Mouse (Mus musculus) hindbrain, embryonic 14.5 days (tissue): ENCODE measurements around the gene Cacnb1. TPM values are rescaled to one million over a fixed set of nuclear protein-coding genes. Genes with fewer than 3 reads are reported as not detected.

Experiments used
- ATAC-seq: fragments of 200-750 bp; cut with Nextera tagmentation; 2 replicates; pipeline ENCODE4 v1.8.0; 2017; ENCODE audit warnings: moderate number of reproducible peaks, mild to moderate bottlenecking, moderate TSS enrichment, moderate library complexity; ENCODE audit not compliant: low FRiP score
- DNase-seq: peaks from one replicate; pipeline ENCODE4 v3.0.0-alpha.2; 2015; ENCODE audit warnings: low spot score
- H3K27ac ChIP-seq: fragments of 300-500 bp; sonication (generic); 2 replicates; pipeline ENCODE4 v1.5.1; 2014; ENCODE audit warnings: mild to moderate bottlenecking, moderate library complexity
- H3K27me3 ChIP-seq: fragments of 300-500 bp; sonication (generic); 2 replicates; pipeline ENCODE4 v1.6.1; 2014; ENCODE audit warnings: mild to moderate bottlenecking, low read length, mixed read lengths; ENCODE audit not compliant: control insufficient read depth, insufficient read depth
- H3K36me3 ChIP-seq: fragments of 300-500 bp; sonication (generic); replicated peaks from 2 replicates; pipeline ENCODE4 v1.6.1; 2014; ENCODE audit not compliant: control insufficient read depth, insufficient read depth
- H3K4me1 ChIP-seq: fragments of 300-500 bp; sonication (generic); replicated peaks from 2 replicates; pipeline ENCODE4 v1.6.1; 2014; ENCODE audit warnings: antibody characterized with exemption, low read length, mixed read lengths; ENCODE audit not compliant: control insufficient read depth, insufficient read depth
- H3K4me2 ChIP-seq: fragments of 300-500 bp; sonication (generic); replicated peaks from 2 replicates; pipeline ENCODE4 v1.6.1; 2014; ENCODE audit warnings: mild to moderate bottlenecking, moderate library complexity
- H3K4me3 ChIP-seq: fragments of 300-500 bp; sonication (generic); replicated peaks from 2 replicates; pipeline ENCODE4 v1.5.1; 2014; ENCODE audit warnings: mild to moderate bottlenecking, low read length
- H3K9ac ChIP-seq: fragments of 300-500 bp; sonication (generic); 2 replicates; pipeline ENCODE4 v1.6.1; 2014
- H3K9me3 ChIP-seq: fragments of 300-500 bp; sonication (generic); 2 replicates; pipeline ENCODE4 v1.6.1; 2016; ENCODE audit warnings: low read length; ENCODE audit not compliant: control insufficient read depth
- WGBS: fragments of 180-500 bp; shearing (Covaris S2); extraction: QIAGEN DNeasy Blood & Tissue Kit; methylation state at CpG from one replicate; pipeline ENCODE4 v1.1.7; 2014; 5-methylcytosine and 5-hydroxymethylcytosine counted together
- polyA plus RNA-seq: library from polyadenylated mRNA; unstranded; fragments of >200 nt; fragmentation: Nextera tagmentation; extraction: Ambion mirVana; gene quantifications from 2 replicates; pipeline ENCODE4 v1.2.1, GENCODE M21; 2014

The Cacnb1 gene
- polyA plus RNA-seq, 1 experiment from 2014 or later: 40.0 TPM

- ATAC-seq (no peak), DNase-seq (no peak)
- Histone ChIP-seq H3K27me3 (no peaks in the 10 kb centered on the region), H3K4me1 (peaks cover 20% of the 10 kb centered on the region), H3K27ac (no peak overlapping the region), H3K4me3 (no peak overlapping the region), H3K4me2 (no peak overlapping the region), H3K9me3 (no peaks in the 10 kb centered on the region), H3K9ac (no peak overlapping the region), H3K36me3 (peaks cover 35% of the 10 kb centered on the region)
- WGBS: 57% methylated on average over 5 of the region's 5 CpGs
Observed at GRCm38 (mm10) chr11:98030701-98031442, 8.0 kb upstream of the Cacnb1 start.

- Histone ChIP-seq H3K36me3 (peaks cover 35% of the 10 kb centered on the region), H3K9me3 (no peaks in the 10 kb centered on the region), H3K4me1 (peaks cover 22% of the 10 kb centered on the region), H3K9ac (peak overlapping the region; percentile 95), H3K4me3 (peak overlapping the region; percentile 87), H3K27ac (no peak overlapping the region), H3K27me3 (no peaks in the 10 kb centered on the region), H3K4me2 (peak overlapping the region; percentile 83)
- DNase-seq (no peak), ATAC-seq (no peak)
- WGBS: 25% methylated on average over 7 of the region's 7 CpGs
Observed at GRCm38 (mm10) chr11:98027785-98028184, 5.0 kb upstream of the Cacnb1 start.

GRCm38 (mm10) chr11:98027297-98027688 lies 4.5 kb upstream of the Cacnb1 start:
- no peak for DNase-seq
- ATAC-seq: peak; percentile 5; the same call in 1 of the 2 replicates
- H3K27ac ChIP-seq: peak overlapping the region; percentile 92; the same call in 1 of the 2 replicates
- H3K4me1 ChIP-seq: peaks cover 22% of the 10 kb centered on the region
- peak overlapping the region; percentile 87 for H3K4me3 ChIP-seq
- H3K4me2 ChIP-seq: peak overlapping the region; percentile 83
- WGBS: under 1% methylated on average over 18 of the region's 18 CpGs
- H3K27me3 ChIP-seq: no peaks in the 10 kb centered on the region
- H3K9me3 ChIP-seq: no peaks in the 10 kb centered on the region
- peaks cover 35% of the 10 kb centered on the region for H3K36me3 ChIP-seq
- peak overlapping the region; percentile 95 for H3K9ac ChIP-seq

- Histone ChIP-seq H3K4me2 (peak within 1 kb of the TSS; percentile 83), H3K4me1 (peaks cover 22% of the 10 kb centered on the region), H3K36me3 (peaks cover 35% of the 10 kb centered on the region), H3K27me3 (no peaks in the 10 kb centered on the region), H3K27ac (peak within 1 kb of the TSS; percentile 92), H3K9ac (peak within 1 kb of the TSS; percentile 95), H3K9me3 (no peaks in the 10 kb centered on the region), H3K4me3 (peak within 1 kb of the TSS; percentile 87)
- under 1% methylated on average over 55 of the region's 69 CpGs for WGBS
- ATAC-seq (peak; percentile 73), DNase-seq (peak; percentile 97)
Observed at GRCm38 (mm10) chr11:98026570-98027296, 3.9 kb upstream of the Cacnb1 start, which contains the start of gene Rpl19. Gene Rpl19 (plus strand): TSS chr11:98026710.

- WGBS: 5% methylated on average over 15 of the region's 15 CpGs
Observed at GRCm38 (mm10) chr11:98026248-98026569, 3.4 kb upstream of the Cacnb1 start.

GRCm38 (mm10) chr11:98024516-98024915 lies 1.7 kb upstream of the Cacnb1 start:
- Histone ChIP-seq H3K4me1 (peaks cover 42% of the 10 kb centered on the region), H3K4me2 (no peak overlapping the region), H3K9ac (no peak overlapping the region), H3K36me3 (peaks cover 17% of the 10 kb centered on the region), H3K27ac (no peak overlapping the region), H3K27me3 (no peaks in the 10 kb centered on the region), H3K9me3 (no peaks in the 10 kb centered on the region), H3K4me3 (no peak overlapping the region)
- 91% methylated on average over 3 of the region's 3 CpGs for WGBS
- ATAC-seq (no peak), DNase-seq (no peak)

More at GRCm38 (mm10) chr11:98026248-98026569, 3.4 kb upstream of the Cacnb1 start:
- Histone ChIP-seq H3K4me2 (peak overlapping the region; percentile 83), H3K4me1 (peaks cover 25% of the 10 kb centered on the region), H3K27me3 (no peaks in the 10 kb centered on the region), H3K4me3 (peak overlapping the region; percentile 87), H3K9me3 (no peaks in the 10 kb centered on the region), H3K27ac (peak overlapping the region; percentile 92), H3K36me3 (peaks cover 34% of the 10 kb centered on the region), H3K9ac (peak overlapping the region; percentile 95)
- DNase-seq: no peak
- ATAC-seq: no peak

- peak overlapping the region; percentile 80 for H3K4me3 ChIP-seq
- no peaks in the 10 kb centered on the region for H3K9me3 ChIP-seq
- WGBS: 0% methylated on average over 21 of the region's 23 CpGs
- peak overlapping the region; percentile 95 for H3K27ac ChIP-seq
- peaks cover 17% of the 10 kb centered on the region for H3K36me3 ChIP-seq
- ATAC-seq (peak; percentile 56), DNase-seq (no peak)
- peak overlapping the region; percentile 92 for H3K9ac ChIP-seq
- no peaks in the 10 kb centered on the region for H3K27me3 ChIP-seq
- peak overlapping the region; percentile 68 for H3K4me2 ChIP-seq
- peaks cover 38% of the 10 kb centered on the region for H3K4me1 ChIP-seq
Observed at GRCm38 (mm10) chr11:98022253-98022554, 630 bp downstream of the Cacnb1 start.

- Histone ChIP-seq H3K27ac (peak overlapping the region; percentile 95), H3K36me3 (peaks cover 21% of the 10 kb centered on the region), H3K4me2 (peak overlapping the region; percentile 68), H3K9me3 (no peaks in the 10 kb centered on the region), H3K4me1 (peaks cover 38% of the 10 kb centered on the region), H3K27me3 (no peaks in the 10 kb centered on the region), H3K9ac (peak overlapping the region; percentile 92), H3K4me3 (peak overlapping the region; percentile 80)
- peak; percentile 10 for ATAC-seq
- WGBS: 2% methylated on average over 34 of the region's 34 CpGs
- peak; percentile 50 for DNase-seq
Observed at GRCm38 (mm10) chr11:98021565-98022252, 1.1 kb downstream of the Cacnb1 start.

- Histone ChIP-seq H3K36me3 (peaks cover 27% of the 10 kb centered on the region), H3K4me3 (peak overlapping the region; percentile 80), H3K9me3 (no peaks in the 10 kb centered on the region), H3K4me2 (peak overlapping the region; percentile 68), H3K4me1 (peaks cover 37% of the 10 kb centered on the region), H3K9ac (peak overlapping the region; percentile 92), H3K27me3 (no peaks in the 10 kb centered on the region), H3K27ac (peak overlapping the region; percentile 95)
- ATAC-seq: no peak
- 48% methylated on average over 2 of the region's 2 CpGs for WGBS
- DNase-seq: no peak
Observed at GRCm38 (mm10) chr11:98021118-98021517, 1.7 kb downstream of the Cacnb1 start.
